Mouse (Mus musculus): ENCODE measurements at regions not wholly inside any gene's neighbourhood (a gene's known extent, or its start where the extent isn't known, plus 50 kb on each side); places are given as distances from the start of the nearest gene placed in this dataset.

GRCm38 (mm10) chr9:61151901-61152337, 220.2 kb upstream of the Tle3 start:
- no peak for TF ChIP-seq GATA4 (IDR thresholded peaks at IDR 0.05; ENCODE audit: insufficient replicate concordance, low read length)

GRCm38 (mm10) chr9:61154721-61155120, 217.4 kb upstream of the Tle3 start:
- no peak for TF ChIP-seq GATA4 (IDR thresholded peaks at IDR 0.05; ENCODE audit: insufficient replicate concordance, low read length)

GRCm38 (mm10) chr9:61155851-61156250, 216.3 kb upstream of the Tle3 start:
- TF ChIP-seq GATA4 (IDR thresholded peaks at IDR 0.05; ENCODE audit: insufficient replicate concordance, low read length), result no peak

GRCm38 (mm10) chr9:61158192-61158770, 213.9 kb upstream of the Tle3 start:
- TF ChIP-seq GATA4 (IDR thresholded peaks at IDR 0.05; ENCODE audit: insufficient replicate concordance, low read length), result no peak

GRCm38 (mm10) chr9:61159159-61159558, 213.0 kb upstream of the Tle3 start:
- no peak for TF ChIP-seq GATA4 (IDR thresholded peaks at IDR 0.05; ENCODE audit: insufficient replicate concordance, low read length)

- no peak for TF ChIP-seq GATA4 (IDR thresholded peaks at IDR 0.05; ENCODE audit: insufficient replicate concordance, low read length)
Observed at GRCm38 (mm10) chr9:61159616-61160015, 212.6 kb upstream of the Tle3 start.

- no peak for TF ChIP-seq GATA4 (IDR thresholded peaks at IDR 0.05; ENCODE audit: insufficient replicate concordance, low read length)
Observed at GRCm38 (mm10) chr9:61162884-61163283, 209.3 kb upstream of the Tle3 start.

- TF ChIP-seq GATA4 (IDR thresholded peaks at IDR 0.05; ENCODE audit: insufficient replicate concordance, low read length), result no peak
Observed at GRCm38 (mm10) chr9:61163671-61164288, 208.4 kb upstream of the Tle3 start.

GRCm38 (mm10) chr9:61164501-61165251, 207.5 kb upstream of the Tle3 start:
- TF ChIP-seq GATA4 (IDR thresholded peaks at IDR 0.05; ENCODE audit: insufficient replicate concordance, low read length), result no peak

GRCm38 (mm10) chr9:61166115-61166514, 206.1 kb upstream of the Tle3 start:
- TF ChIP-seq GATA4 (IDR thresholded peaks at IDR 0.05; ENCODE audit: insufficient replicate concordance, low read length), result no peak

- no peak for TF ChIP-seq GATA4 (IDR thresholded peaks at IDR 0.05; ENCODE audit: insufficient replicate concordance, low read length)
Observed at GRCm38 (mm10) chr9:61167097-61167842, 204.9 kb upstream of the Tle3 start.

GRCm38 (mm10) chr9:61168931-61169330, 203.2 kb upstream of the Tle3 start:
- no peak for TF ChIP-seq GATA4 (IDR thresholded peaks at IDR 0.05; ENCODE audit: insufficient replicate concordance, low read length)

- no peak for TF ChIP-seq GATA4 (IDR thresholded peaks at IDR 0.05; ENCODE audit: insufficient replicate concordance, low read length)
Observed at GRCm38 (mm10) chr9:61169506-61170090, 202.6 kb upstream of the Tle3 start.

- no peak for TF ChIP-seq GATA4 (IDR thresholded peaks at IDR 0.05; ENCODE audit: insufficient replicate concordance, low read length)
Observed at GRCm38 (mm10) chr9:61170921-61171320, 201.2 kb upstream of the Tle3 start.

- no peak for TF ChIP-seq GATA4 (IDR thresholded peaks at IDR 0.05; ENCODE audit: insufficient replicate concordance, low read length)
Observed at GRCm38 (mm10) chr9:61172421-61172820, 199.7 kb upstream of the Tle3 start.

Measured in liver, adult (tissue).